Mouse (Mus musculus) limb, embryonic 14.5 days (tissue): ENCODE data around the gene Lrrc75b. TPM values are rescaled to one million over a fixed set of nuclear protein-coding genes. Genes with fewer than 3 reads are reported as not detected.

Experiments
- ATAC-seq: fragments of 200-750 bp; cut with Nextera tagmentation; 2 replicates; pipeline ENCODE4 v1.8.0; 2017; ENCODE audit warnings: low read depth, moderate number of reproducible peaks, moderate TSS enrichment; ENCODE audit not compliant: low FRiP score
- DNase-seq: peaks from one replicate; pipeline ENCODE4 v3.0.0-alpha.2; 2015; ENCODE audit warnings: low spot score
- H3K27ac ChIP-seq: fragments of 300-500 bp; sonication (generic); replicated peaks from 2 replicates; pipeline ENCODE4 v1.5.1; 2014; ENCODE audit warnings: low read depth, mild to moderate bottlenecking, low read length, moderate library complexity, mixed read lengths
- H3K27me3 ChIP-seq: fragments of 300-500 bp; sonication (generic); 2 replicates; pipeline ENCODE4 v1.6.1; 2014; ENCODE audit warnings: low read length, mixed read lengths; ENCODE audit not compliant: control insufficient read depth, insufficient read depth
- H3K36me3 ChIP-seq: fragments of 300-500 bp; sonication (generic); 2 replicates; pipeline ENCODE4 v1.6.1; 2014; ENCODE audit warnings: mild to moderate bottlenecking, low read length, moderate library complexity, mixed read lengths; ENCODE audit not compliant: control insufficient read depth, insufficient read depth
- H3K4me1 ChIP-seq: fragments of 300-500 bp; sonication (generic); 2 replicates; pipeline ENCODE4 v1.6.1; 2014; ENCODE audit warnings: antibody characterized with exemption, low read length, mixed read lengths; ENCODE audit not compliant: control insufficient read depth, insufficient read depth
- H3K4me2 ChIP-seq: fragments of 300-500 bp; sonication (generic); replicated peaks from 2 replicates; pipeline ENCODE4 v1.6.1; 2014; ENCODE audit warnings: low read depth, mild to moderate bottlenecking, low read length, moderate library complexity; ENCODE audit not compliant: severe bottlenecking
- H3K4me3 ChIP-seq: fragments of 300-500 bp; sonication (generic); replicated peaks from 2 replicates; pipeline ENCODE4 v1.5.1; 2014; ENCODE audit warnings: low read length
- H3K9ac ChIP-seq: fragments of 300-500 bp; sonication (generic); 2 replicates; pipeline ENCODE4 v1.6.1; 2014; ENCODE audit warnings: mild to moderate bottlenecking, low read depth, low read length, moderate library complexity; ENCODE audit not compliant: severe bottlenecking
- H3K9me3 ChIP-seq: fragments of 300-500 bp; sonication (generic); 2 replicates; pipeline ENCODE4 v1.6.1; 2016; ENCODE audit warnings: low read length; ENCODE audit not compliant: control insufficient read depth
- POLR2A ChIP-seq: fragments of 200-500 bp; IDR thresholded peaks from 2 replicates; pipeline ENCODE4 v1.8.0; 2012; ENCODE audit warnings: inconsistent platforms, mild to moderate bottlenecking, moderate library complexity, borderline replicate concordance; ENCODE audit not compliant: insufficient read depth, insufficient read length; ENCODE audit errors: extremely low read depth
- WGBS: fragments of 180-500 bp; shearing (Covaris S2); extraction: QIAGEN DNeasy Blood & Tissue Kit; methylation state at CpG from one replicate; pipeline ENCODE4 v1.1.7; 2014; 5-methylcytosine and 5-hydroxymethylcytosine counted together
- polyA plus RNA-seq, 2 experiments: library from polyadenylated mRNA; depleted of rRNA in 1 of 2; stranded (reverse) in 1 of 2; unstranded in 1 of 2; fragments of >200 nt; fragmentation: Nextera tagmentation in 1 of 2; extraction: Ambion mirVana in 1 of 2; gene quantifications; 2 replicates each; pipeline versions ENCODE4 v1.2.1 to v1.2.3; 2012 to 2014

Gene Lrrc75b
- polyA plus RNA-seq, 2 experiments = 2.5 to 3.2 TPM

- no peak for ATAC-seq
- Histone ChIP-seq H3K4me1 (peaks cover 23% of the 10 kb centered on the region), H3K27me3 (no peaks in the 10 kb centered on the region), H3K36me3 (no peaks in the 10 kb centered on the region), H3K27ac (no peak overlapping the region), H3K9ac (no peak overlapping the region), H3K4me2 (no peak overlapping the region), H3K4me3 (no peak overlapping the region), H3K9me3 (no peaks in the 10 kb centered on the region)
- DNase-seq = no peak
- TF ChIP-seq POLR2A = no peak
- 79% methylated on average over 2 of the region's 2 CpGs for WGBS
These were observed 8.0 kb downstream of the Lrrc75b start for GRCm38 (mm10) chr10:75552106-75552505.

- ATAC-seq = no peak
- H3K27me3 ChIP-seq = no peaks in the 10 kb centered on the region
These were observed 9.0 kb downstream of the Lrrc75b start for GRCm38 (mm10) chr10:75551175-75551574.

GRCm38 (mm10) chr10:75549886-75550285 lies 10.2 kb downstream of the Lrrc75b start:
- TF ChIP-seq POLR2A = no peak
- ATAC-seq (no peak), DNase-seq (no peak)
- H3K9me3 ChIP-seq = no peaks in the 10 kb centered on the region
- H3K27me3 ChIP-seq = no peaks in the 10 kb centered on the region
- no peak overlapping the region for H3K27ac ChIP-seq
- H3K4me3 ChIP-seq = no peak overlapping the region
- no peak overlapping the region for H3K9ac ChIP-seq
- H3K36me3 ChIP-seq = no peaks in the 10 kb centered on the region
- peaks cover 14% of the 10 kb centered on the region for H3K4me1 ChIP-seq
- H3K4me2 ChIP-seq = no peak overlapping the region
- WGBS = 64% methylated on average over 7 of the region's 7 CpGs

More at GRCm38 (mm10) chr10:75551175-75551574, 9.0 kb downstream of the Lrrc75b start:
- TF ChIP-seq POLR2A = no peak
- 64% methylated on average over 12 of the region's 12 CpGs for WGBS
- Histone ChIP-seq H3K27ac (no peak overlapping the region), H3K9me3 (no peaks in the 10 kb centered on the region), H3K4me2 (no peak overlapping the region), H3K4me3 (no peak overlapping the region), H3K4me1 (peaks cover 17% of the 10 kb centered on the region), H3K36me3 (no peaks in the 10 kb centered on the region), H3K9ac (no peak overlapping the region)
- DNase-seq = no peak

DNA sequence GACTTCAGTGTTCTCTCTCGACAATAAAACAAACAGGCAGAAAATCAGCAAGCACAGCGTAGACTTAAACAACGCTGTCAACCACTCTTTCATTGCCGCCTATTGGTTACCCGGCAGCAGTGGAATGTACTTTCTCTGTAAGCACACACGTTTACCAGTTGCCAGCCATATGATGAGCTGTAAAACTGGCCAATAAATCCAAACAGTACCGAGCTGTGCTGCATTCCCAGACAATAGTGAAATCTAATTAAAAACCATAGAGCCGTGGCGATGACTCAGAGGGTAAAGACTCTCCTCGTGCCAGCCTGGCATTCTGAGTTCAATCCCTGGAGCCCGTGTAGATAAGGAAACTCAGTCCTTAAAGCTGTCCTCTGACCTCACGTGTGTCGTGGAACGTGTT lies 11.6 kb downstream of the Lrrc75b start:
- WGBS = 21% methylated on average over 14 of the region's 14 CpGs
- TF ChIP-seq POLR2A = no peak
- DNase-seq (peak; percentile 59), ATAC-seq (peak; percentile 80; the same call in 1 of the 2 replicates)
- Histone ChIP-seq H3K4me3 (no peak overlapping the region; the same call in 1 of the 2 replicates), H3K27me3 (no peaks in the 10 kb centered on the region), H3K27ac (peak overlapping the region; percentile 33; the same call in 1 of the 2 replicates), H3K4me2 (peak overlapping the region; percentile 35), H3K9me3 (no peaks in the 10 kb centered on the region), H3K36me3 (no peaks in the 10 kb centered on the region), H3K9ac (no peak overlapping the region), H3K4me1 (peaks cover 14% of the 10 kb centered on the region)

GRCm38 (mm10) chr10:75547901-75548300 lies 12.2 kb downstream of the Lrrc75b start:
- no peak for TF ChIP-seq POLR2A
- peaks cover 14% of the 10 kb centered on the region for H3K4me1 ChIP-seq
- no peaks in the 10 kb centered on the region for H3K27me3 ChIP-seq
- ATAC-seq = 0 out of 2 replicates have a peak, but pooled peaks have one; percentile 30
- DNase-seq = no peak
- WGBS = 16% methylated on average over 7 of the region's 7 CpGs
- H3K4me3 ChIP-seq = no peak overlapping the region; the same call in 1 of the 2 replicates
- H3K27ac ChIP-seq = peak overlapping the region; percentile 33; the same call in 1 of the 2 replicates
- H3K36me3 ChIP-seq = no peaks in the 10 kb centered on the region
- H3K9me3 ChIP-seq = no peaks in the 10 kb centered on the region
- no peak overlapping the region for H3K9ac ChIP-seq
- peak overlapping the region; percentile 35 for H3K4me2 ChIP-seq

DNA sequence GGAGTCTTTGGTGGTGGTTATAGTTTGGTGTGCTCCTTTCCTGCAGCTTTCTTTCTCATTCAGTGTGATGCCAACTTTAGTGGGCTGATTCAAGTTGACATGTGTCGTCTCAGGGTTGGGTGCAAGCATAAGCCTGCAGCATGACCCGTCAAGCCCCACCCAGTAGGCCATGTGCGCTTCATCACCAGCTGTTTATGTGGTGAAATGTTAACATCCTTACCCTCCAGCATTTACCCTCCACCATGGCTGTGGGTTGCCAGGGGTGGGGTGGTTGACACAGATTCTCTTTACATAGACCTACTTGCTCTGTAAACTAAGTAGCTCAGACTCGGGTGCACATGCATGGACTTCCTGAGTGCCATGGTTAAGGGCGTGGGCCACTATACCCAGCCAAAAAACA lies 24.0 kb downstream of the Lrrc75b start:
- ATAC-seq (no peak), DNase-seq (no peak)
- no peak for TF ChIP-seq POLR2A
- H3K9ac ChIP-seq = no peak overlapping the region
- H3K27ac ChIP-seq = no peak overlapping the region
- 89% methylated on average over 5 of the region's 5 CpGs for WGBS
- H3K36me3 ChIP-seq = peaks cover 45% of the 10 kb centered on the region
- H3K4me1 ChIP-seq = no peaks in the 10 kb centered on the region
- H3K27me3 ChIP-seq = no peaks in the 10 kb centered on the region
- H3K9me3 ChIP-seq = no peaks in the 10 kb centered on the region
- H3K4me2 ChIP-seq = no peak overlapping the region
- no peak overlapping the region for H3K4me3 ChIP-seq
